Mouse (Mus musculus): ENCODE data around the gene Gm14085. TPM values are rescaled to one million over a fixed set of nuclear protein-coding genes. Genes with fewer than 3 reads are reported as not detected.
"Not testable (repeated sequence)": the region's sequence is repeated elsewhere in the genome, so short reads cannot be mapped to it uniquely, and the experiment has no call there.

Gene Gm14085
- not detected in 2 replicates for polyA plus RNA-seq (2016; fragmentation: Nextera tagmentation; extraction: Ambion mirVana)

- no peak within 1 kb of the TSS for H3K9ac ChIP-seq
- H3K27me3 ChIP-seq (replicated peaks): no peaks in the 10 kb centered on the region
- H3K4me2 ChIP-seq (replicated peaks): no peak within 1 kb of the TSS
- no peaks in the 10 kb centered on the region for H3K4me1 ChIP-seq
- ATAC-seq (ENCODE audit: low FRiP score, low read depth): no peak
- no peaks in the 10 kb centered on the region for H3K36me3 ChIP-seq
- H3K4me3 ChIP-seq: no peak within 1 kb of the TSS
- no peak within 1 kb of the TSS for H3K27ac ChIP-seq
- H3K9me3 ChIP-seq: no peaks in the 10 kb centered on the region
- WGBS: 84% methylated on average over 1 of the region's 1 CpGs
Observed at GRCm38 (mm10) chr2:122484641-122485040, at the start of gene Gm14085. TSS of gene Gm14085 (plus strand) at chr2:122484941.

GRCm38 (mm10) chr2:122438706-122439482 is 45.8 kb upstream of the Gm14085 start:
- not testable (repeated sequence) for ATAC-seq (ENCODE audit: low FRiP score, low read depth)

DNA sequence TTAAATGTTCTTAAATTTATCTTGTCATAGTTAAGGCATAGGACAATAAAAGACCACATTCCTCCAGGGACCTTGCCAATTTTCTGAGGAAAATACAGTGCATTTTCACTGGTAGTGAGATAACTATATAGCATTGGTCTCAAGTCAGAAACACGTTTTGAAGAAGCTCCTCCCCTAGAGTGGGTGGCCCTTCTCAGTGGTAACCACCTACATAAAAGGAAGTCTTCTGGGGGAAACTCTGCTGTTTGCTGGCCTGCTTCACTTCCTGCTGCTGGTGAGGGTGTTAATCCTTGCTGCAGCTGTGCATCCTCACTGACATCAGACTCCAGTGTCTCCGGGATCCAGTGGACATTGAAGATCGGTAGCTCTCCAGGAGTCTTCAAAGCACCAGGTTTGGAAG is 44.2 kb upstream of the Gm14085 start:
- not testable (repeated sequence) for H3K27me3 ChIP-seq (replicated peaks); H3K27ac ChIP-seq; H3K4me1 ChIP-seq; H3K4me3 ChIP-seq; H3K9me3 ChIP-seq; H3K4me2 ChIP-seq (replicated peaks); H3K9ac ChIP-seq; ATAC-seq (ENCODE audit: low FRiP score, low read depth); H3K36me3 ChIP-seq
- 65% methylated on average over 2 of the region's 3 CpGs for WGBS

More at GRCm38 (mm10) chr2:122438706-122439482, 45.8 kb upstream of the Gm14085 start:
- not testable (repeated sequence) for H3K9me3 ChIP-seq; H3K4me3 ChIP-seq; H3K27ac ChIP-seq; H3K9ac ChIP-seq; H3K27me3 ChIP-seq (replicated peaks); H3K4me1 ChIP-seq; H3K36me3 ChIP-seq; H3K4me2 ChIP-seq (replicated peaks)
- WGBS: 88% methylated on average over 5 of the region's 5 CpGs

DNA sequence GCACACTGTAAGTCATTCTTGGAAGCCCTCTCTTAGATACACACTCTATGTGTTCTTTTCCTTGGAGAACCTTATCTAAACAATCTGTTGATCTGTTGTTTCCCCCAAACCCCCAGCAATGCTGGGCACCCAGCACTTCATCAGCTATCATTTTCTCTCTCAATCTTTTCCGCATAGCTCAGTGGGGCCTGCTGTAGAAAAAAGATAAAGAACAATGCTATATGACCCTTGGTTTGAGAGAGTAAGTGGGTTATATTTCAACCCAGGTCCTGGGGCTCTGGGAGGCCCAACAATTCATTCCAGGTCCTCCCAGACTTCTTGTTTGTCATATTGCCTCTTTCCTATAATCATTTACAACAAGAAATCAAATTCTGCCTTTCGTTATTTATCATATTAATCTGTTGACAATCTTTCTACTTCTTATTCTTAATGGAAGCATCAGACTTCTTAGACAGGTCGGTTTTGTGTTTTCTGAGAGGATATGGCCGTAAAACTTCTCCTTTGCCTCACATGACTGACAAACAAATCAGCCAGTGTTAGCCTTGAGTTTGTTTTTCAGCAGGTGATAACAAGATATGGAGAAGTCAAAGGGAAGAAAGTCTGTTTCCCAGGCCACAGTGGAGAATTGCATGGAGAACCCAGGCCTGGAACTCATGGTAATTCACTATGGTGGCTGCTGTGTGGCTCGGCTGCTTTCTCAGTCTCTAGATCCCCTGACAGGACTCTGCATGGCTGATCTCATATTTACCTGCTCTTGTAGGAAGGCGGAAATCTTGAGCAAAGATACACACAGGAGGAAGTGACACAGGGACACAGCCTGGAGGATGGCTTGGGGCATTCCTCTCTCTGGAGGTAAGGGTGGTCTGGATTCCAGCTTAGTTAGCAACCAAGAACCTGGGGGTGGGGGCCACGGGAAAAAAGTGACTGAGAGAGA is 43.5 kb upstream of the Gm14085 start:
- Histone ChIP-seq H3K9me3 (no peaks in the 10 kb centered on the region), H3K9ac (no peak overlapping the region), H3K4me1 (no peaks in the 10 kb centered on the region), H3K4me2 (replicated peaks) (no peak overlapping the region), H3K4me3 (no peak overlapping the region), H3K27me3 (replicated peaks) (no peaks in the 10 kb centered on the region), H3K36me3 (no peaks in the 10 kb centered on the region), H3K27ac (no peak overlapping the region)
- ATAC-seq (ENCODE audit: low FRiP score, low read depth): no peak
- 85% methylated on average over 7 of the region's 7 CpGs for WGBS

DNA sequence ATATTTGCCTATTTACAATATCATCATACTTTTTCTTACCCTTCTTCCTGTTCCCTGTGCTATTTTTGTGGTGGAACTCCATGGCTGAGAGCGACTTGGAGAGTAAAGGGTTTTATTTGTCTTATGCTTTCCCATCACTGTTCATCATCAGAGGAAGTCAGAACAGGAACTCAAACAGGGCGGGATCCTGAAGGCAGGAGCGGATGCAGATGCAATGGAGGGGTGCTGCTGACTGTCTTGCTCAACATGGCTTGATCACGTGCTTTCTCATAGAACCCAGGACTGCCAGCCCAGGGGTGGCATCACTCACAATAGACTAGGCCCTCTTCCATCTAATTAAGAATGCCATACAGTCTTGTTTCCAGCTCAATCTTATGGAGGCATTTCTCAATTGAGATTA is 34.4 kb upstream of the Gm14085 start:
- Histone ChIP-seq H3K27me3 (replicated peaks) (no peaks in the 10 kb centered on the region), H3K9me3 (no peaks in the 10 kb centered on the region), H3K4me1 (no peaks in the 10 kb centered on the region), H3K4me3 (no peak overlapping the region), H3K36me3 (no peaks in the 10 kb centered on the region), H3K4me2 (replicated peaks) (no peak overlapping the region), H3K27ac (no peak overlapping the region), H3K9ac (no peak overlapping the region)
- ATAC-seq (ENCODE audit: low FRiP score, low read depth): no peak
- 88% methylated on average over 4 of the region's 4 CpGs for WGBS

DNA sequence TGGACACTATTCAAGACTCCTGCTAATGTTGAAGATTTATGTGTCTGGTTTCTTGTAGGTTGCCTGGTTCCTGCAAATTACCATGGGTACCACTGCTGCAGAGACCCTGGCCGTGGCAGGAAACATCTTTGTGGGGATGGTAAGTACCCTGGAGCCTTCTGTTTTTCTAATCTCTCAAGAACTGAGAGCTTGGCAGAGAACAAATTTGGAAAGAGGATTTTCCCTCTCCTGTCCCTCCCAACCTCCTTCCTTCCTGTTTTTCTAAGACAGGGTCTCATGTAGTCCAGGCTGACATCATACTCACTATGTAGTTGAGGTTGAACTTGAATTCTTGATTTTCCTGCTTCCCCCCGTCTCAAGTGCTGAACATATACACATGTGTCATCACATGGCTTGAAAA is 32.3 kb upstream of the Gm14085 start:
- no peak overlapping the region for H3K9ac ChIP-seq
- WGBS: 67% methylated on average over 2 of the region's 2 CpGs

DNA sequence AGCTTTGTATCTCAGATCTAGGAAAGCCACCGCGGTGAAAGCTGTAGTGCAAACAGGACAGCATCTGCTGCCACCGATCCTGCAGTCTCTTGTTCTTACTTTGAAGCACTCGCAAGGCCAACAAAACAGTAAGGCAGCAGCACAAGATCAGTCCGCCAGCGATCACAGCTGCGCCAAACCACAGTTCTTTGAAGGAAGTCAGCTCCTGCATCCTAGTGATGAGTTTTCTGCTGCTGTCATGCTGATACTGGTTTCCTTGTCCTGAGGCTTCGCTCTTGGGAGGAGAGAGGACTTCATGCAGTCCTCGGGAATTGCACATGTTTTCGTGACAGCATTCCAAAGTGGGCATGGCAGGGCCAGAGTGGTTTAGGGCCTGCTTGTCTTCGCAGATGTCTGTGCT is 17.8 kb upstream of the Gm14085 start:
- H3K9ac ChIP-seq: peak overlapping the region; percentile 67
- H3K4me2 ChIP-seq (replicated peaks): peak overlapping the region; percentile 88
- H3K4me3 ChIP-seq: peak overlapping the region; percentile 49
- no peaks in the 10 kb centered on the region for H3K9me3 ChIP-seq
- H3K27me3 ChIP-seq (replicated peaks): no peaks in the 10 kb centered on the region
- peaks cover 7% of the 10 kb centered on the region; the same call in 1 of the 2 replicates for H3K4me1 ChIP-seq
- no peak overlapping the region for H3K27ac ChIP-seq
- WGBS: 31% methylated on average over 11 of the region's 11 CpGs
- no peaks in the 10 kb centered on the region for H3K36me3 ChIP-seq
- no peak for ATAC-seq (ENCODE audit: low FRiP score, low read depth)

More for the DNA sequence above, 32.3 kb upstream of the Gm14085 start:
- Histone ChIP-seq H3K4me3 (no peak overlapping the region), H3K27me3 (replicated peaks) (no peaks in the 10 kb centered on the region), H3K9me3 (no peaks in the 10 kb centered on the region), H3K4me1 (no peaks in the 10 kb centered on the region), H3K27ac (no peak overlapping the region), H3K36me3 (no peaks in the 10 kb centered on the region), H3K4me2 (replicated peaks) (no peak overlapping the region)
- no peak for ATAC-seq (ENCODE audit: low FRiP score, low read depth)

DNA sequence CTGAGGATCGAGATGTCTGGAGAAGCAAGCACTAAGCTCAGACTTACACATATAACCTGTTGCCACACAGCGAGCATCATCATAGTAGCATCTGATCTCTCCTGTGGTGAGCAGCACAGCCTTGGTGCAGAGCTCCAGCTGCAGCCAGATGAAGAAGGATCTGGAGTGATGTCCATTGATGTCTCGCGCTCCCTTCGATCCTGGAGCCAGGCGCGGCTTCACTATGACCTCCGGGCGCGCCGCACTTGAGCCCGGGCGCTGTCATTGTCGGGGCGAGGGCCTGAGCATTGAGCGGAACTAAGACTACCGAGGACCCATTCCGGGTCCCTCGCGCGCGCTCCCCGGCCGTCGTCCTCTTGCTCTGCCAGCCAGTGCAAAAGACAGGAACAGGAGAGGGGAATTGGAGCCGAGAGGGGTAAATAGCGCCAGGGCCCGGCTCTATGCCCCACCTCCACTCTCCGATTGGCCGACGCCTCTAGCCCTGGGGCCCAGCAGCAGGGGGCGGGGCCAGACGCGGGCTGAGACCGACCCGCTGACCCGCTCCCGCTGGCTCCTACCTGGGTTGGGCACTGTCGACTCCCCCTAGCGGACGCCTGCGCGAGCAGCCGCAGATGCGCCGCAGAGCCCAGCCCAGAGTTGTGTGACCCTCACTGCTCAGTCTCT is 17.3 kb upstream of the Gm14085 start:
- Histone ChIP-seq H3K36me3 (no peaks in the 10 kb centered on the region), H3K9ac (peak overlapping the region; percentile 67), H3K27ac (no peak overlapping the region), H3K9me3 (no peaks in the 10 kb centered on the region), H3K4me2 (replicated peaks) (peak overlapping the region; percentile 88), H3K4me3 (peak overlapping the region; percentile 49), H3K27me3 (replicated peaks) (no peaks in the 10 kb centered on the region), H3K4me1 (peaks cover 7% of the 10 kb centered on the region; the same call in 1 of the 2 replicates)
- under 1% methylated on average over 46 of the region's 46 CpGs for WGBS
- ATAC-seq (ENCODE audit: low FRiP score, low read depth): peak; percentile 100

GRCm38 (mm10) chr2:122469221-122469620 is 15.5 kb upstream of the Gm14085 start:
- Histone ChIP-seq H3K4me2 (replicated peaks) (no peak overlapping the region), H3K4me1 (peaks cover 7% of the 10 kb centered on the region; the same call in 1 of the 2 replicates), H3K9me3 (no peaks in the 10 kb centered on the region), H3K36me3 (no peaks in the 10 kb centered on the region), H3K27me3 (replicated peaks) (no peaks in the 10 kb centered on the region), H3K9ac (no peak overlapping the region), H3K27ac (no peak overlapping the region), H3K4me3 (no peak overlapping the region)
- 96% methylated on average over 3 of the region's 3 CpGs for WGBS
- no peak for ATAC-seq (ENCODE audit: low FRiP score, low read depth)

DNA sequence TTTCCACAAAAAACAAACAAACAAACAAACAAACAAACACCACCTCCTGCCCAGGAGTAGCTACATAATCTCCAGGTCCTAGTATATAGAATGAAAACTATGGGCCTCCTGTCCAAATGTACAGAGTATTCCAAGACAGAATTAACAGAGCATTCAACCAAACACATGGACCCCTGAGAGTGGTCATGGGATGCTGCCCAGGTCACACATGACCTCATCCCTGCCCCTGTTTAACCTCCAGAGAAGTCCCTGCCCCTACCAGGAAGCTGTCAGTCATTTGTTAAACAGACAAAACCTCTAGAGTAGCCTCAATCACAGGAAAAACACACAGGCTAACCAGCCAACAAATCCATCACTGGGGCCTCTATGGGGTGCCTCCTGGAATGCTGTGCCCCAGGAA is 8.2 kb upstream of the Gm14085 start:
- no peaks in the 10 kb centered on the region for H3K27me3 ChIP-seq (replicated peaks)
- no peaks in the 10 kb centered on the region for H3K4me1 ChIP-seq
- H3K4me3 ChIP-seq: no peak overlapping the region
- H3K27ac ChIP-seq: no peak overlapping the region
- H3K4me2 ChIP-seq (replicated peaks): no peak overlapping the region
- no peaks in the 10 kb centered on the region for H3K9me3 ChIP-seq
- no peaks in the 10 kb centered on the region for H3K36me3 ChIP-seq
- H3K9ac ChIP-seq: no peak overlapping the region
- ATAC-seq (ENCODE audit: low FRiP score, low read depth): no peak

DNA sequence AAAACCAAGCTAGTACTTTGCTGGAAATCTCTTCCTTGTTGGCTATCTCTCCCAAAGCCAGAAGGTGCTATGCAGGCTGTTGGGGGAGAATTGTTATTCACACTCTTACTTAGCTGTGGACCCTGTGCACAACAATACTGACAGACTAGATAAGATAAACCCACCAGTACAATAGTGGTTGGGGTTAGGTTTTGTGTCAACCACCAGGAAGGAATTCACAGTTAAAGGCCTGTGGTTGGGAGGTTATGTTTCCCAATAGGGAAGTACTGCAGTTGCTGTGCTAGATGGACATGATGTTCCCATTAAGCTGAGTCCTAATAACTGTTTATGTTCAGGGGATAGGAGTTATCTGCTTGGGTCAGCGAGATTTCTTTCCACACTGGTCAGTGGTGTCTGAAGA is 954 bp upstream of the Gm14085 start:
- 76% methylated on average over 1 of the region's 1 CpGs for WGBS
- H3K9me3 ChIP-seq; H3K9ac ChIP-seq; H3K4me1 ChIP-seq; H3K27me3 ChIP-seq (replicated peaks); H3K4me2 ChIP-seq (replicated peaks); H3K4me3 ChIP-seq; ATAC-seq (ENCODE audit: low FRiP score, low read depth); H3K36me3 ChIP-seq; H3K27ac ChIP-seq: not testable (repeated sequence)

- 76% methylated on average over 3 of the region's 3 CpGs for WGBS
- ATAC-seq (ENCODE audit: low FRiP score, low read depth); H3K4me3 ChIP-seq; H3K36me3 ChIP-seq; H3K4me2 ChIP-seq (replicated peaks); H3K4me1 ChIP-seq; H3K27ac ChIP-seq; H3K27me3 ChIP-seq (replicated peaks); H3K9me3 ChIP-seq; H3K9ac ChIP-seq: not testable (repeated sequence)
Observed at GRCm38 (mm10) chr2:122485654-122486053, 913 bp downstream of the Gm14085 start.

Measured in neural tube, embryonic 12.5 days (tissue).